Mouse (Mus musculus) CH12.LX (cell line): Measurements from ENCODE around the gene Plau. TPM values are rescaled to one million over a fixed set of nuclear protein-coding genes. Genes with fewer than 3 reads are reported as not detected.

Source experiments
- DNase-seq: peaks from one replicate; pipeline ENCODE4 v3.0.0-alpha.2; 2013; ENCODE audit errors: extremely low read depth
- H3K27ac ChIP-seq: 2 replicates; pipeline ENCODE4 v1.5.1; 2012; ENCODE audit warnings: low read depth, mild to moderate bottlenecking, control low read depth, moderate library complexity; ENCODE audit not compliant: insufficient read depth
- H3K27me3 ChIP-seq: replicated peaks from 2 replicates; pipeline ENCODE3; 2012; ENCODE audit warnings: inconsistent platforms
- H3K36me3 ChIP-seq, 2 experiments: replicated peaks in 1 of 2; 2 replicates each; pipeline versions ENCODE3 to v1.6.1; 2012; ENCODE audit warnings: inconsistent platforms in 1 of 2, low read length in 1 of 2, mild to moderate bottlenecking in 1 of 2, mixed read lengths in 1 of 2, moderate library complexity in 1 of 2; ENCODE audit not compliant: control insufficient read depth in 1 of 2, insufficient read depth in 1 of 2
- H3K4me1 ChIP-seq, 2 experiments: 2 replicates each; pipeline ENCODE4 v1.6.1; 2012; ENCODE audit warnings: inconsistent platforms in 1 of 2, moderate library complexity in 1 of 2; ENCODE audit not compliant: insufficient read depth in 2 of 2, control insufficient read depth in 1 of 2
- H3K4me2 ChIP-seq: 2 replicates; pipeline ENCODE4 v1.6.1; 2012; ENCODE audit warnings: low read depth, mild to moderate bottlenecking, control low read depth; ENCODE audit not compliant: poor library complexity, insufficient read depth, severe bottlenecking
- H3K4me3 ChIP-seq, 3 experiments: fragments of 150-350 bp in 1 of 3; sonication (generic) in 1 of 3; replicated peaks in 1 of 3; 2 replicates each; pipeline versions ENCODE3 to v1.5.1; 2011 to 2012; ENCODE audit warnings: low read depth in 2 of 3, low read length in 2 of 3, mild to moderate bottlenecking in 2 of 3, moderate library complexity in 2 of 3, control low read depth in 1 of 3, improper control_type of control experiment in 1 of 3, inconsistent platforms in 1 of 3, mixed read lengths in 1 of 3; ENCODE audit not compliant: poor library complexity in 1 of 3
- H3K79me2 ChIP-seq: replicated peaks from 2 replicates; pipeline ENCODE4 v1.6.1; 2012; ENCODE audit warnings: mild to moderate bottlenecking, moderate library complexity; ENCODE audit not compliant: control insufficient read depth, poor library complexity, insufficient read depth, severe bottlenecking; ENCODE audit errors: extremely low read depth
- H3K9ac ChIP-seq: 2 replicates; pipeline ENCODE4 v1.6.1; 2012; ENCODE audit warnings: low read depth, mild to moderate bottlenecking, control low read depth, moderate library complexity; ENCODE audit not compliant: insufficient read depth
- H3K9me3 ChIP-seq: replicated peaks from 2 replicates; pipeline ENCODE3; 2012; ENCODE audit warnings: low read length, inconsistent platforms, mixed read lengths
- ETS1 ChIP-seq: conservative IDR thresholded peaks from 2 replicates; pipeline ENCODE4 v1.6.1; 2012; ENCODE audit warnings: low read depth, mild to moderate bottlenecking, inconsistent platforms, low read length, improper control_type of control experiment, moderate library complexity
- KAT2A ChIP-seq: IDR thresholded peaks from 2 replicates; pipeline ENCODE4 v1.6.1; 2012; ENCODE audit warnings: low read length, improper control_type of control experiment, inconsistent platforms; ENCODE audit not compliant: insufficient replicate concordance
- MYC ChIP-seq: IDR thresholded peaks from 2 replicates; pipeline ENCODE4 v1.6.1; 2011; ENCODE audit warnings: low read depth, mild to moderate bottlenecking, improper control_type of control experiment, low read length
- POLR2AphosphoS2 ChIP-seq: IDR thresholded peaks from 2 replicates; pipeline ENCODE4 v1.6.1; 2011; ENCODE audit warnings: low read depth, low read length, improper control_type of control experiment
- SMC3 ChIP-seq: IDR thresholded peaks from 2 replicates; pipeline ENCODE4 v1.6.1; 2011; ENCODE audit warnings: low read depth, low read length, improper control_type of control experiment
- TBP ChIP-seq: conservative IDR thresholded peaks from 2 replicates; pipeline ENCODE4 v1.6.1; 2011; ENCODE audit warnings: low read depth, low read length, improper control_type of control experiment
- ZNF384 ChIP-seq: IDR thresholded peaks from 2 replicates; pipeline ENCODE4 v1.6.1; 2012; ENCODE audit warnings: low read depth, low read length, improper control_type of control experiment, inconsistent platforms
- dilution Hi-C: fragments of 300-500 bp; cut with MboI; formaldehyde crosslinking; loops from 2 replicates; pipeline ENCODE4 v1.14.3; 2020; ENCODE audit warnings: low sequenced_read_pairs; ENCODE audit not compliant: extremely low pct_unique_long_range_greater_than_20kb, extremely low pct_ligation_motif_present
- in situ Hi-C: fragments of 300-500 bp; cut with MboI; formaldehyde crosslinking; loops from 3 replicates; pipeline ENCODE4 v1.14.3; 2019; ENCODE audit warnings: low sequenced_read_pairs, low pct_ligation_motif_present, low pct_unique_long_range_greater_than_20kb, mixed read lengths
- polyA plus RNA-seq: library from polyadenylated mRNA; unstranded; fragments of >175 nt; gene quantifications from 2 replicates; pipeline ENCODE4 v1.2.1, GENCODE M21; 2012; ENCODE audit warnings: low read depth; ENCODE audit not compliant: insufficient read length
- total RNA-seq, 2 experiments: library from RNA; depleted of rRNA; stranded (reverse); fragments of 300-350 nt in 1 of 2; fragments of >200 nt in 1 of 2; gene quantifications; 2 replicates each; pipeline ENCODE4 v1.2.3; 2012 to 2014

Gene Plau
- total and polyA plus RNA-seq, 3 experiments, result 1.8 to 2.8 (median 2.4) TPM

DNA sequence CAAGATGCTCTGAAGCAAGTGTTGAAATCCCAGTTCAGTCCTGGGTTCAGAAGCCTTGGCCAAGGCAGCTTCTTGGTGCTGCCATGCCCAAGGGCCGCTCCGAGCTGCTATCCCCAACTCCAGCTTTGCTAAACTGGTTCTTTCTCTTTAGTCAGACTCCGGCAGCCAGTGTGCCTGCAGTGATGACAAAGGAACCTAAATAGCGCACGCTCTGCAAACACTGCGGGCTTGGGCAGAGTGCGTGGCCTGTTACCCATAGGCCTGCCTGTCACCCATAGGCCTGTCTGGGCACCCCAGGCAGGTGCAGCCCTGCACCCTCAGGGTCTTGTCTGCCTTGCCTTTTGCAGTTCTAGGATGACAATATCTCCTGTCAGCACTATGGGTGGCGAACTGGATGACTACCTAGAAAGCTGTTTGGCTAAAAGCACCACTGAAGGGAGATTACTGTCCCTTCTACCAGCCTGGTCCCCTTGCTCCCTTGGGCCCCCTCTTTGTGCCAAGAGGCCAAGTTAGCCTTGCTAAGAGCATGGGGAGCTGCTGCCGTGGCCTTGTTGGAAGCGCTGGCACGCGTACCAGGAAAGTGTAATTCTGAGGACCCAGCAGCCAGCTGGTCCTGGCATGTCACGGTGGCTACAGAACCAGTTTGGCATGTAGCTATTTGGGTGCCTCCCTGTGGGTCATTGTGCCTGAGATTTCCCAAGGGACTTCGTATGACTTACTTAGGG is 30.2 kb upstream of the Plau start:
- H3K4me1 ChIP-seq, result peaks cover 15 to 53% of the 10 kb centered on the region in 2 experiments; a peak in 3 of 4 replicates
- H3K4me3 ChIP-seq, result no peak overlapping the region
- dilution Hi-C loops, result no loop called here
- H3K27ac ChIP-seq, result no peak overlapping the region
- no peaks in the 10 kb centered on the region for H3K36me3 ChIP-seq
- no peak for DNase-seq
- in situ Hi-C loops, result no loop called here
- no peaks in the 10 kb centered on the region for H3K9me3 ChIP-seq
- H3K4me2 ChIP-seq, result no peak overlapping the region
- H3K9ac ChIP-seq, result no peak overlapping the region
- H3K79me2 ChIP-seq, result no peaks in the 10 kb centered on the region
- H3K27me3 ChIP-seq, result no peaks in the 10 kb centered on the region
- no peak for TF ChIP-seq TBP
- TF ChIP-seq POLR2AphosphoS2, result no peak

- H3K27ac ChIP-seq, result no peak overlapping the region
- dilution Hi-C loops (no loop called here), in situ Hi-C loops (no loop called here)
- no peaks in the 10 kb centered on the region for H3K27me3 ChIP-seq
- DNase-seq, result no peak
- H3K79me2 ChIP-seq, result no peaks in the 10 kb centered on the region
- H3K9me3 ChIP-seq, result no peaks in the 10 kb centered on the region
- H3K36me3 ChIP-seq, result no peaks in the 10 kb centered on the region
- H3K4me2 ChIP-seq, result no peak overlapping the region
- H3K4me3 ChIP-seq, result no peak overlapping the region
- TF ChIP-seq SMC3 (no peak), KAT2A (no peak)
- no peak overlapping the region for H3K9ac ChIP-seq
- peaks cover 16 to 52% of the 10 kb centered on the region in 2 experiments; a peak in 3 of 4 replicates for H3K4me1 ChIP-seq
These were observed 27.1 kb upstream of the Plau start for GRCm38 (mm10) chr14:20809349-20809748.

DNA sequence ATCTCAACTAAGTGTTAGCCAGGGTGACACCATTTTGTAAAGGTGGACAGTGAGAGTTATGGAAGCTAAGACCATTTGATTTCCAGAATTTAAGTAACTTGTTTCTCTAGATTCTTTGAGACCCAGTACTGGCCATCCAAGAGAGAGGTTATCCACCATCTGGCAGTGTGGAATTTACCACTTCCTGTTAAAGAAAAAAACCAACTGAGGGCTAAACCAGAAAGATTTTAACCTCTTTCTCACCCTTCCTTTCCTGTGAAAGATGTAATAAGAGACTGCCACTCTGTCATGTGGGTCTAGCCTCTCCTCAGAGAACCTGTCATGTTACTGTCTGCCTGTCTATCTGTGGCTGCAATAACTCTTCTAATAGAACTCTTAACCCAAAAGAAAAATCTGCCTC is 26.6 kb upstream of the Plau start:
- Histone ChIP-seq H3K27ac (no peak overlapping the region), H3K27me3 (no peaks in the 10 kb centered on the region), H3K9ac (no peak overlapping the region), H3K79me2 (no peaks in the 10 kb centered on the region), H3K4me3 (no peak overlapping the region), H3K4me1 (peaks cover 16 to 49% of the 10 kb centered on the region in 2 experiments; a peak in 3 of 4 replicates), H3K4me2 (no peak overlapping the region)
- no peak for TF ChIP-seq MYC
- no peak for TF ChIP-seq TBP
- TF ChIP-seq ETS1, result no peak
- 0 out of 2 replicates have a peak, but pooled peaks have one; percentile 13 for TF ChIP-seq ZNF384
- TF ChIP-seq, all 38 proteins: peak for 1
- in situ Hi-C loops, result loop anchor here (5.0 kb wide), 1 partner anchor 52 kb away; no protein-coding TSS in a partner anchor
- no peak for DNase-seq
- dilution Hi-C loops, result no loop called here
- no peaks in the 10 kb centered on the region for H3K9me3 ChIP-seq
- no peaks in the 10 kb centered on the region for H3K36me3 ChIP-seq
